Mouse (Mus musculus): Measurements from ENCODE around the gene Bmp10. TPM values are rescaled to one million over a fixed set of nuclear protein-coding genes. Genes with fewer than 3 reads are reported as not detected.

Gene Bmp10
- 0.05 TPM in 2 replicates for polyA plus RNA-seq (2015; fragmentation: Nextera tagmentation; extraction: Ambion mirVana)

DNA sequence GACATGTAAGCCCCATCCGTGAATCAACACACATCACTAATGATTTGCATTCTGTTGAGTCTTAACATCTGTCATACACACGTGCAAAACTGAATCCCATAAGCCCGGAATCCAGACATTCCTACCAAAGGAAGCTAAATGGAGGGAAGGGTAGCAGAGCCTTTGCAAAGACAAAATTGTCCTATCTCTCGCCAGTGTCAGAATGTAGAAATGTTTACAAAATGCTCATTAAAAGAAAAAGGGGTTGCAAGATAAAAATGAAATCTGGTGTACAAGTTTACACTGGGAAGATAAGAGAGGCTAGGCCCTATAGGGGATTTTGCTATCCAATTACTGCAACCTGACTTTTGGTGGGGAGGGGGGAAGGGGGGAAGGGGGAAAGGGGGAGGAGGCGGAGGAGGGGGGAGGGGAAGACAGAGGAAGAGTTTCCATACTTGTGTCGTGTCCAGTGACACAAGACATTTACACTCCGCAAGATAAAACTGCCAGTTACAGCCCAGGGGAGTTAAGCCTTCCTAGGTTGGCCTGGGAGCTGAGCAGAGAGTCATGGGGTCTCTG lies at the start of gene Bmp10:
TSS of gene Bmp10 (plus strand) at position 508 of the 558 bp plus-strand sequence.
- H3K27ac ChIP-seq: no peak within 1 kb of the TSS
- H3K27me3 ChIP-seq: no peaks in the 10 kb centered on the region
- no peaks in the 10 kb centered on the region for H3K9me3 ChIP-seq
- 0 out of 2 replicates have a peak, but pooled peaks cover 4% of the 10 kb centered on the region for H3K4me1 ChIP-seq
- 41% methylated on average over 6 of the region's 7 CpGs for WGBS
- no peak for ATAC-seq (ENCODE audit: borderline replicate concordance, extremely low read depth, low FRiP score, low TSS enrichment)
- no peak within 1 kb of the TSS for H3K4me3 ChIP-seq
- no peak within 1 kb of the TSS for H3K9ac ChIP-seq
- no peaks in the 10 kb centered on the region for H3K36me3 ChIP-seq
- no peak within 1 kb of the TSS for H3K4me2 ChIP-seq

DNA sequence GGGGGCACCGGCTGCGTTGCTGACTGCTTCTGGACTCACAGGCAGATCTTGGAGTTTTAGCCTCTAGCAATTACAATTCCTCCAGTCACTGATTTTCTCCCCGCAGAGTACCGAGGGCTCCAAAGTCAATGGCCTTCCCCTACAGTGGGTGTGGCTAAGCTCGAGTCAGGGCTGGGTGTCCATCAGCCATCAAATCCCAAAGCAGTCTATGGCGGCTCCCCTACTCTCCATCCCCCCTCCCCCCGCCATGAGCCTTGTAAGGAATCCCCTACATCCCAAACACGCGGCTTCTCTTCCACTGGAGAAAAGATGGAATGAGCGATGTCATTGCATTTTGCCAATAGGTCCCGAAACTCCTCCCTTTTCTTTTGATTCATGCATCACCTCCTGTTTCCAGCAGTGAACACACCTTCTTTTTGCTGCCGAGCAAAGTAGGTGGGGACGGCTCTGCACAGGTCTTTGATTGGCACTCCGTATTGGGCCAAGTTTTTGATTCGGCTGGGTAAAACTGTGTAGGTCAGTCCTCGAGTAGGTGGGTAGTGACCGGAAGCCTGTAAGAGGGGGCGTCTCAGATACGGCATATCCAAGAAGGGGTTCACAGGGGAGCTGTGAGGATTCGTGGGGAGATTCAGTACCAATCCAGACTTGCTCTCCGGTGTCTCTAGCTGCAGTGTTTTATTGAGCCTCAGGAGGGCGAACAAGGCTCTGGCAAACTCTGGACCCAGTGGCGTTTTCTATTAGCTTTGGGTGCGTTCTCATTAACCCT lies 44.7 kb upstream of the Bmp10 start:
- H3K27ac ChIP-seq: no peak overlapping the region
- H3K9me3 ChIP-seq: no peaks in the 10 kb centered on the region
- H3K36me3 ChIP-seq: no peaks in the 10 kb centered on the region
- ATAC-seq (ENCODE audit: borderline replicate concordance, extremely low read depth, low FRiP score, low TSS enrichment): no peak
- H3K4me1 ChIP-seq: peaks cover 5% of the 10 kb centered on the region
- peaks cover 44% of the 10 kb centered on the region for H3K27me3 ChIP-seq
- WGBS: 8% methylated on average over 24 of the region's 24 CpGs
- no peak overlapping the region for H3K9ac ChIP-seq
- peak overlapping the region; percentile 3; the same call in 1 of the 2 replicates for H3K4me3 ChIP-seq
- peak overlapping the region; percentile 49 for H3K4me2 ChIP-seq

DNA sequence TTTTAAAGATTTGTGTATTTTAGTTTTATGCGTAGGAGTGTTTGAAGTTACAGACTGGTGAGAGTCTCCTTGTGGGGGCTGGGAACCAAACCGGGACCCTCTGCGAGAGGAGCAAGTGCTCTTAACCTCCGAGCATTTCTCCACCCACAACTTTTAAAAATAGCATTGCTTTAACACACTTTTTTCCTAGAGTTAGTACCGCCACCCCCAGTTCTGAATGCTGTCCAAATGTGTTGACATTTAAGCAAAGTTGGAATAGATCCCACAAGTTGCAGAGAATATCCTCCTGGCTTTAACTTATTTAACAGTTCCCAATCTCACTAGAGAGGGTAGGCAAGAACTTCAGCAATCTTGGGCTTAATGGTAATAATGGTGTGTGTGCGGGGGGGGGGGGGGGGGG lies 44.0 kb upstream of the Bmp10 start:
- H3K27me3 ChIP-seq: peaks cover 40% of the 10 kb centered on the region

DNA sequence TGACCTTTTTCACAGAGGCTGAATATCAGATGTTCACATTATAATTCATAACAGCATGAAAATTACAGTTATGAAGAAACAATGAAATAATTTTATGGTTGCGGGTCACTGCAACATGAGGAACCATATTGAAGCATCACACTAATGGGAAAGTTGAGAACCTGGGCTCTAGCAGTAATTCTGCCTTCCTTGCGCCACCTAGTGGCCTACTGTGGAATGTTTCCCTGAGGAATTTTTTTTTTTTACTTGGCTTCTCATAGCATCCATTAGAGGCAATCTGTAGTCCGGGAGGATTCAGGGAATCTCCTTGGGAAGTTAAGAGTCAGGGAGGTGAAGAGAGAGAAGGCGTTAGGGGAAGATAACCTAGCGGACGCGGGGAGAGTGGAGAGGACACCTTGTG lies 42.6 kb upstream of the Bmp10 start:
- Histone ChIP-seq H3K4me1 (peaks cover 13% of the 10 kb centered on the region), H3K4me3 (no peak overlapping the region), H3K9me3 (no peaks in the 10 kb centered on the region), H3K4me2 (no peak overlapping the region), H3K9ac (no peak overlapping the region), H3K27me3 (peaks cover 30% of the 10 kb centered on the region), H3K27ac (no peak overlapping the region), H3K36me3 (no peaks in the 10 kb centered on the region)
- WGBS: 12% methylated on average over 7 of the region's 7 CpGs
- no peak for ATAC-seq (ENCODE audit: borderline replicate concordance, extremely low read depth, low FRiP score, low TSS enrichment)

More for the DNA sequence above, 44.0 kb upstream of the Bmp10 start:
- Histone ChIP-seq H3K4me2 (peak overlapping the region; percentile 49), H3K36me3 (no peaks in the 10 kb centered on the region), H3K9me3 (no peaks in the 10 kb centered on the region), H3K27ac (no peak overlapping the region), H3K4me3 (peak overlapping the region; percentile 3; the same call in 1 of the 2 replicates), H3K9ac (no peak overlapping the region), H3K4me1 (peaks cover 11% of the 10 kb centered on the region)
- 20% methylated on average over 5 of the region's 6 CpGs for WGBS
- no peak for ATAC-seq (ENCODE audit: borderline replicate concordance, extremely low read depth, low FRiP score, low TSS enrichment)

DNA sequence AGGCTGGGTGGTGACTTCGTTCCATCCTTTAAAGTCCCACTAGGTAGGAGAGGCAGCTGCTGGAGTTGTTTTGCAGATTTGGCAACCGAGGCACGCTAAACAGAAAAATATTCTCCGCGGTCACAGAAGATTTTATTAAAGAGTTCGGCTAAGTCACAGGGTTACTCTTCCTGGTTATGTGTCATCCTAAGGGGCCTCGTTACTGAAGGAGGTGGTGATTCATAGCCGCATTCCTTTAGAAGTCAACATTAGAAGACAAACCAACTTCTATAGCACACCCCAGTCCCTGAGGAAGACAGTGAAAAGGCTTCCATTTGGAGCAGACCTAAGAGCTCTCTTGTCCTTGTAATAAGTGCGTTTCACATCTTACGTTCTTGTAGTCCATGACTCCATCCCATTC lies 42.1 kb upstream of the Bmp10 start:
- no peak overlapping the region for H3K4me2 ChIP-seq
- H3K36me3 ChIP-seq: no peaks in the 10 kb centered on the region
- H3K4me3 ChIP-seq: no peak overlapping the region
- H3K27ac ChIP-seq: no peak overlapping the region
- peaks cover 25% of the 10 kb centered on the region for H3K27me3 ChIP-seq
- no peak for ATAC-seq (ENCODE audit: borderline replicate concordance, extremely low read depth, low FRiP score, low TSS enrichment)
- no peaks in the 10 kb centered on the region for H3K9me3 ChIP-seq
- 75% methylated on average over 10 of the region's 10 CpGs for WGBS
- no peak overlapping the region for H3K9ac ChIP-seq
- peaks cover 13% of the 10 kb centered on the region for H3K4me1 ChIP-seq

DNA sequence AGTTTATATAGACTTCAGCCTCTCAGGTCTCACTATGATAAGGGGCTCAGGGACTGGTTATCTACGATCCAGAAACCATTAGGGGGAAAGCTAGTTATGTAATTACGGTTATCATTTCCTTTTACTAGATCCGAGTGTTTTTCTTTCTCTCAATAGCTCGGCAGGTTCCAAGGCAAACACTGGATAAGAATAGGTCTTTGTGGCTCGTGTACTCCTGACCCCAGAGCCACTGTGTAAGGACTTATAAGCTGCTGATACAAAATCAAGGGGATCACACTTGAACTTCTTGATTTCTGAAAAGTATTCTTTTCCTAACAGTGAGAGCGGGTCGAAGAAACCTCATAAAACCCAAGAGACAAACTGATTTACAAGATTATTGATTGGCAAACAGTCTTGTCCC lies 39.9 kb upstream of the Bmp10 start, which contains the start of gene Gkn3:
TSS of gene Gkn3 (minus strand) at position 59 of the 400 bp plus-strand sequence.
- Histone ChIP-seq H3K4me2 (no peak within 1 kb of the TSS), H3K27ac (peak within 1 kb of the TSS; percentile 13; the same call in 1 of the 2 replicates), H3K4me1 (peaks cover 13% of the 10 kb centered on the region), H3K36me3 (no peaks in the 10 kb centered on the region), H3K4me3 (no peak within 1 kb of the TSS), H3K9me3 (no peaks in the 10 kb centered on the region), H3K27me3 (peaks cover 6% of the 10 kb centered on the region; the same call in 1 of the 2 replicates), H3K9ac (no peak within 1 kb of the TSS)
- WGBS: 25% methylated on average over 7 of the region's 7 CpGs
- ATAC-seq (ENCODE audit: borderline replicate concordance, extremely low read depth, low FRiP score, low TSS enrichment): no peak

DNA sequence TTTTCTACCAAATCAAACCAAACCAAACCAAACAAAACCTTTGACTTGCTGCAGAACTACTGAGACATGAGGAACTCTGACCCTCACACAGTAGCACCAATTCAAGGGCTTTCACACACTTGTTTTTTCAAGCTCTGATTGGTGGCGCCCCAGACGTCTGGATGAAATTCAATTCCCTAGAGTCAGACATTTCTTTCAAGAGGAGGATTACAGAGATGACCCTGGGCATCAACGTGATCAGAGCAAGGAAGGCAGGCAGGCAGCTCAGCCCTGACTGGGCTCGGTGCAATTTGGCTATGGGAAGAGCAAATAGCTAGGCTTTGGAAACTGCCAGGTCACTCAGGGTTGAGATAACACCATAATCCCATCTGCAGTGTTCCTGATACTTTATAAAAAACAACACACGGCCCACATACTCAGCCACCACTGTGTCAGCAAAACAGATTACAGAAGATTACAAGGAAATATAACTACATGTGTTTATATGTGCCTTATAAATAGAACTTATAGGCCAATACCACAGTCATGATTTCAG lies 39.3 kb upstream of the Bmp10 start:
- H3K27ac ChIP-seq: peak overlapping the region; percentile 13; the same call in 1 of the 2 replicates
- H3K9me3 ChIP-seq: no peaks in the 10 kb centered on the region
- H3K9ac ChIP-seq: no peak overlapping the region
- no peak overlapping the region for H3K4me3 ChIP-seq
- H3K4me2 ChIP-seq: no peak overlapping the region
- H3K27me3 ChIP-seq: peaks cover 6% of the 10 kb centered on the region; the same call in 1 of the 2 replicates
- ATAC-seq (ENCODE audit: borderline replicate concordance, extremely low read depth, low FRiP score, low TSS enrichment): no peak
- 21% methylated on average over 5 of the region's 5 CpGs for WGBS
- H3K4me1 ChIP-seq: peaks cover 11% of the 10 kb centered on the region
- H3K36me3 ChIP-seq: no peaks in the 10 kb centered on the region

DNA sequence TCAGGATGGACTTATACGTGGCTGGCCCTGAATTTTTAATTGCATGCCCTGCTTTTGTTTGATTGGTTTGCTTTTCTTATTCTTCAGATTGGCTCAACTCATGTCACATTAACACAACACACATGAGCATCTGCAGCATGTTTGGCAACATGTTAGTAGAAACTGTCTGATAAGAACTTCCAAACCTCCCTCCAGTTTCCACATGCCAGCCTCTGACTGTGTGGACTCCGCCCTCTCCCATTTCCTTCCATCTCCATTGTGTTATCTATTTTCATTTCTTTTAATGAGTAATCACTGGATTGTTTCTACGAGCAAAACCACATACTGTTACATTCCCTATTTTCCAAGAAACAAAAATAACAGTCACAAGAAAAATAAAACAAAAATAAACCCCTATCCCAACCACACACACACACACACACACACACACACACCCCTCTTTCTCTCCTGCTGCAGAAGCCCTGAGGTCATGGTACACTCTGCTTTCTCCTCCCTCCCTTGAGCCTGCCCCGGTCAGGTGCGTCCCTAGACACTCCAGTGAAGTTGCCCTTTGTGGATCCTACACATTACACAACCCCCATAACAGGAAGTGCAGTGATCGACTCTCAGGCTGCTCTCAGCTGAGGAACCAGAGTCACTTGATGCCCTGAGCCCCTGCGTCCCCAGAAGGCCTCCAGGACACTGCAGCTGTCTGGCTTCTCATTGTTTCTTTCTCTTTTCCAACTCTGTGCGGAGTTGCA lies 35.2 kb upstream of the Bmp10 start:
- Histone ChIP-seq H3K27me3 (no peaks in the 10 kb centered on the region), H3K4me2 (no peak overlapping the region), H3K4me3 (no peak overlapping the region), H3K4me1 (peaks cover 8% of the 10 kb centered on the region), H3K36me3 (no peaks in the 10 kb centered on the region), H3K9ac (no peak overlapping the region), H3K9me3 (no peaks in the 10 kb centered on the region), H3K27ac (no peak overlapping the region)
- WGBS: 53% methylated on average over 8 of the region's 8 CpGs
- no peak for ATAC-seq (ENCODE audit: borderline replicate concordance, extremely low read depth, low FRiP score, low TSS enrichment)

DNA sequence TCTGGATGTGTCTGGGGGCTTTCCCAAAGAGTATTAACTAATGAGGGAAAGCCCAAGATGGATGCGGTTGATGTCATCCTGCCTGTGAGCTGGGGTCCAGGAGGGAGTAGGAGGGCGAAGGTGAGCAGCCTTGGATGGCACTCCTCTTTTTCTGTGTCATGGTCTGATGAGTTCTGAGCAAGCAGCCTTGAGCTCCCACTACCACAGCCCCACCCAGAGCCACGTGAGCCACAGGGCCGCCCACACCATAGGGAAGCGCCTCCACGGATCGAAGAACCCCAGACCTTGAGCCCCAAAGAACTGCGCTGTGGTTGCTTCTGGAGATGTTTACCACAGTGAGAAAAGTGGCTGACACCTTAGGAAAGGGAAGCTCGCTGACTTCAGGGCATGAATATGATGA lies 34.0 kb upstream of the Bmp10 start:
- no peak overlapping the region for H3K4me3 ChIP-seq
- H3K9ac ChIP-seq: no peak overlapping the region
- no peak overlapping the region for H3K27ac ChIP-seq
- H3K9me3 ChIP-seq: no peaks in the 10 kb centered on the region
- peaks cover 8% of the 10 kb centered on the region for H3K4me1 ChIP-seq
- H3K36me3 ChIP-seq: no peaks in the 10 kb centered on the region
- no peak for ATAC-seq (ENCODE audit: borderline replicate concordance, extremely low read depth, low FRiP score, low TSS enrichment)
- 76% methylated on average over 9 of the region's 9 CpGs for WGBS
- H3K4me2 ChIP-seq: no peak overlapping the region
- no peaks in the 10 kb centered on the region for H3K27me3 ChIP-seq

DNA sequence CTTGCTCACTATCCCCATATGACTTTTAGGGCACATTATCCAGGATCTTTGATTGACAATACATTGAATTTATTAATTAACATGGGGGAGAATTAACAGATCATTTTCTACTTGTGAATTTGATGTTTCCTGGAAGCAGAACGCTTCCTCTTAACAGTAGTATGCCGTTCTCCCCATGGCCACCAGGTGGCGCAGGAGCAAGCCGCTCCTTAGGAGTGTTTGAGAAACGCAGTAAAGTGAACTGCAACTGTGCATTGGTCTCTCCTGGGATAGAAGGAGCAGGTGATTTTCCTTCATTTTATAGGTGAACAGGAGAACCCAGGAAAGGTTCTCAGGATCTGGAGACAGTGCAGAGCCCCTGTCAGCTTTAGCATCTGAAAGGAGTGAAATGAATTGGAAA lies 29.7 kb upstream of the Bmp10 start:
- no peak for ATAC-seq (ENCODE audit: borderline replicate concordance, extremely low read depth, low FRiP score, low TSS enrichment)
- Histone ChIP-seq H3K4me1 (peaks cover 5% of the 10 kb centered on the region; the same call in 1 of the 2 replicates), H3K4me3 (no peak overlapping the region), H3K9me3 (no peaks in the 10 kb centered on the region), H3K36me3 (no peaks in the 10 kb centered on the region), H3K4me2 (no peak overlapping the region), H3K27me3 (no peaks in the 10 kb centered on the region), H3K9ac (no peak overlapping the region), H3K27ac (no peak overlapping the region)
- under 1% methylated on average over 5 of the region's 5 CpGs for WGBS

DNA sequence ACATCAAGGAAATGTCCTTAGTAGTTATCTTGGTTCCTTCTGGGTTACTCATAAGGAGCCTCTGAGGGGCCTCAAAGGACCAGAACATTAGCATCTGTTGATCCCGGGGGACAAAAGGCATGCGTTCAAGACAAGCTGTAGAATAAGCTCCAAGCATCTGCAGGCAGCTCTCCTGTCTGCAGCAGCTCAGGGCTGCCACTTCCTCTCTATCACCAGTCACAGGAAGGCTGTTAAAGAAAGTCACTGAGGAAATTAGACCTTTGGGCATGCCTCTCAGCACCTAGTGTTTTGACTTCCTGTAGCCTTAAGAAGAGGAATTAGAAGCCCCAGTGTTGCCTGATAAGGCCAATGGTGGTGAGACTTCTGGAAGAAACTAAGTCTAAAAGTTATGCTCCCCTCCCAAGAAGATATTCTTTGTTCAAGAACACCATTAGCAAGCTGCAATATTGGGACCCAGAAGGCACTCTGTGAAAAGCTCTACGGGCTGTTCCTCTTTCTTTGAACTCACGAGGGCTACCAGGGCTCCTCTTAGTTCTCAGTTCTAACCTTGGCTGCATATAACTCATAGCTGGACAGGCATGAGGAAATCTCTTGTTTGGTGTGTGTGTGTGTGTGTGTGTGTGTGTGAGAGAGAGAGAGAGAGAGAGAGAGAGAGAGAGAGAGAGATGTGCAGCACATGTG lies 28.8 kb upstream of the Bmp10 start:
- ATAC-seq (ENCODE audit: borderline replicate concordance, extremely low read depth, low FRiP score, low TSS enrichment): no peak
- Histone ChIP-seq H3K27me3 (no peaks in the 10 kb centered on the region), H3K4me1 (peaks cover 5% of the 10 kb centered on the region; the same call in 1 of the 2 replicates), H3K9ac (no peak overlapping the region), H3K4me2 (no peak overlapping the region), H3K27ac (no peak overlapping the region), H3K36me3 (no peaks in the 10 kb centered on the region), H3K9me3 (no peaks in the 10 kb centered on the region), H3K4me3 (no peak overlapping the region)
- WGBS: 52% methylated on average over 4 of the region's 4 CpGs

All from lung, embryonic 15.5 days (tissue).